Mouse (Mus musculus) heart, adult 8-10 months (tissue): Measurements from ENCODE around the gene Ppp1r16b. TPM values are rescaled to one million over a fixed set of nuclear protein-coding genes. Genes with fewer than 3 reads are reported as not detected.

Source experiments
- DNase-seq: peaks from one replicate; pipeline ENCODE4 v3.0.0; 2022; ENCODE audit warnings: low spot score
- total RNA-seq, 4 experiments: library from RNA; stranded (reverse); gene quantifications; 2 replicates each; pipeline ENCODE4 v1.2.4; 2022

The Ppp1r16b gene
- total RNA-seq, 4 experiments from 2014 or later, result 7.8 to 12.3 (median 10.1) TPM

- DNase-seq, result no peak
Observed at GRCm38 (mm10) chr2:158667671-158668432, 2.7 kb downstream of the Ppp1r16b start.

GRCm38 (mm10) chr2:158668433-158669010 is 3.3 kb downstream of the Ppp1r16b start:
- no peak for DNase-seq

- no peak for DNase-seq
Observed at GRCm38 (mm10) chr2:158669199-158670195, 4.3 kb downstream of the Ppp1r16b start.

- no peak for DNase-seq
Observed at GRCm38 (mm10) chr2:158670571-158670970, 5.4 kb downstream of the Ppp1r16b start.

GRCm38 (mm10) chr2:158672829-158673228 is 7.6 kb downstream of the Ppp1r16b start:
- DNase-seq, result peak; percentile 87

GRCm38 (mm10) chr2:158673493-158673892 is 8.3 kb downstream of the Ppp1r16b start:
- DNase-seq, result no peak

GRCm38 (mm10) chr2:158674131-158674530 is 8.9 kb downstream of the Ppp1r16b start:
- no peak for DNase-seq

- no peak for DNase-seq
Observed at GRCm38 (mm10) chr2:158674759-158675158, 9.6 kb downstream of the Ppp1r16b start.

GRCm38 (mm10) chr2:158675161-158675560 is 10.0 kb downstream of the Ppp1r16b start:
- no peak for DNase-seq

GRCm38 (mm10) chr2:158675907-158676533 is 10.8 kb downstream of the Ppp1r16b start:
- no peak for DNase-seq

GRCm38 (mm10) chr2:158677946-158678345 is 12.7 kb downstream of the Ppp1r16b start:
- DNase-seq, result no peak

- DNase-seq, result no peak
Observed at GRCm38 (mm10) chr2:158679091-158679490, 13.9 kb downstream of the Ppp1r16b start.

- DNase-seq, result no peak
Observed at GRCm38 (mm10) chr2:158680357-158680889, 15.2 kb downstream of the Ppp1r16b start.

- no peak for DNase-seq
Observed at GRCm38 (mm10) chr2:158681714-158682113, 16.5 kb downstream of the Ppp1r16b start.

GRCm38 (mm10) chr2:158682344-158683037 is 17.3 kb downstream of the Ppp1r16b start:
- DNase-seq, result no peak

GRCm38 (mm10) chr2:158683038-158683413 is 17.8 kb downstream of the Ppp1r16b start:
- DNase-seq, result no peak

GRCm38 (mm10) chr2:158684247-158684843 is 19.1 kb downstream of the Ppp1r16b start:
- DNase-seq, result no peak

GRCm38 (mm10) chr2:158684910-158685309 is 19.7 kb downstream of the Ppp1r16b start:
- no peak for DNase-seq

GRCm38 (mm10) chr2:158686394-158686793 is 21.2 kb downstream of the Ppp1r16b start:
- DNase-seq, result no peak

- peak; percentile 74 for DNase-seq
Observed at GRCm38 (mm10) chr2:158687804-158688241, 22.6 kb downstream of the Ppp1r16b start.
